Mouse (Mus musculus): Measurements from ENCODE around the gene Map4k2.
"Not testable (repeated sequence)": the region's sequence is repeated elsewhere in the genome, so short reads cannot be mapped to it uniquely, and the experiment has no call there.

GRCm38 (mm10) chr19:6311783-6312182, 29.2 kb upstream of the Map4k2 start:
- not testable (repeated sequence) for TF ChIP-seq CTCF (IDR thresholded peaks at IDR 0.05; ENCODE audit: borderline replicate concordance, control insufficient read depth, extremely low read depth, insufficient read depth, low read length, poor library complexity); POLR2A (IDR thresholded peaks at IDR 0.05; ENCODE audit: control insufficient read depth, extremely low read depth, insufficient read depth, low read length, poor library complexity)

Measured in thymus, adult 2 months (tissue).